Mouse (Mus musculus) megakaryocyte, embryonic 14.5 days (primary cell): ENCODE results near the gene Ptgir.

Experiments used
- FLI1 ChIP-seq: IDR thresholded peaks from 2 replicates; pipeline ENCODE4 v1.6.1; 2012; ENCODE audit warnings: low read length, inconsistent platforms, mixed read lengths
- GATA1 ChIP-seq: IDR thresholded peaks from 3 replicates; pipeline ENCODE4 v1.6.1; 2012; ENCODE audit warnings: mixed read lengths, low read length, inconsistent platforms, borderline replicate concordance

GRCm38 (mm10) chr7:16871600-16871999 lies 34.7 kb upstream of the Ptgir start:
- no peak for TF ChIP-seq GATA1
- no peak for TF ChIP-seq FLI1
